Mouse (Mus musculus) kidney, adult 18-20 months (tissue): ENCODE data around the gene Pde6g.

Experiments used
- DNase-seq: peaks from one replicate; pipeline ENCODE4 v3.0.0; 2021

Pde6g gene

GRCm38 (mm10) chr11:120453306-120453705, at the start of gene Pde6g:
Gene Pde6g (minus strand): TSS chr11:120453500.
- no peak for DNase-seq

- no peak for DNase-seq
These were observed 48.4 kb upstream of the Pde6g start for GRCm38 (mm10) chr11:120501701-120502100.

- DNase-seq = peak; percentile 43
These were observed 47.7 kb upstream of the Pde6g start for GRCm38 (mm10) chr11:120501018-120501417.

- peak; percentile 89 for DNase-seq
These were observed 47.1 kb upstream of the Pde6g start for GRCm38 (mm10) chr11:120500357-120500756.

- DNase-seq = no peak
These were observed 46.6 kb upstream of the Pde6g start for GRCm38 (mm10) chr11:120499894-120500293.

- no peak for DNase-seq
These were observed 45.6 kb upstream of the Pde6g start for GRCm38 (mm10) chr11:120498891-120499290.

- DNase-seq = no peak
These were observed 44.9 kb upstream of the Pde6g start for GRCm38 (mm10) chr11:120498226-120498625.

GRCm38 (mm10) chr11:120497436-120497835, 44.1 kb upstream of the Pde6g start:
- no peak for DNase-seq

- DNase-seq = no peak
These were observed 40.6 kb upstream of the Pde6g start for GRCm38 (mm10) chr11:120493911-120494310.

GRCm38 (mm10) chr11:120493351-120493750, 40.1 kb upstream of the Pde6g start:
- peak; percentile 45 for DNase-seq

GRCm38 (mm10) chr11:120492878-120493203, 39.5 kb upstream of the Pde6g start:
- DNase-seq = peak; percentile 27

- DNase-seq = peak; percentile 66
These were observed 39.0 kb upstream of the Pde6g start for GRCm38 (mm10) chr11:120492024-120492877.

GRCm38 (mm10) chr11:120491317-120492023, 38.2 kb upstream of the Pde6g start, which contains the start of gene Slc25a10:
Gene Slc25a10 (plus strand): TSS chr11:120491840.
- DNase-seq = peak; percentile 95

- DNase-seq = no peak
These were observed 37.2 kb upstream of the Pde6g start for GRCm38 (mm10) chr11:120490291-120491046.

GRCm38 (mm10) chr11:120489054-120489761, 35.9 kb upstream of the Pde6g start:
- peak; percentile 83 for DNase-seq

- DNase-seq = no peak
These were observed 35.2 kb upstream of the Pde6g start for GRCm38 (mm10) chr11:120488516-120488915.

- DNase-seq = peak; percentile 70
These were observed 32.0 kb upstream of the Pde6g start for GRCm38 (mm10) chr11:120485251-120485650.

GRCm38 (mm10) chr11:120484265-120484981, 31.1 kb upstream of the Pde6g start, which contains the start of gene Mrpl12:
Gene Mrpl12 (plus strand): TSS chr11:120484613.
- peak; percentile 91 for DNase-seq

- no peak for DNase-seq
These were observed 30.2 kb upstream of the Pde6g start for GRCm38 (mm10) chr11:120483448-120483934.

- peak; percentile 64 for DNase-seq
These were observed 18.8 kb upstream of the Pde6g start for GRCm38 (mm10) chr11:120472052-120472451.

- no peak for DNase-seq
These were observed 14.4 kb upstream of the Pde6g start for GRCm38 (mm10) chr11:120467736-120468092.
